Mouse (Mus musculus): Measurements from ENCODE around the gene Psip1. TPM values are rescaled to one million over a fixed set of nuclear protein-coding genes. Genes with fewer than 3 reads are reported as not detected.

Psip1 gene
- polyA plus RNA-seq, 1 experiment from 2014 or later, result 266 TPM

- Histone ChIP-seq H3K4me1 (replicated peaks) (peaks cover 8% of the 10 kb centered on the region), H3K9ac (no peak overlapping the region), H3K27ac (replicated peaks) (no peak overlapping the region), H3K4me2 (no peak overlapping the region), H3K9me3 (peaks cover 20% of the 10 kb centered on the region), H3K36me3 (peaks cover 4% of the 10 kb centered on the region; the same call in 1 of the 2 replicates), H3K27me3 (no peaks in the 10 kb centered on the region), H3K4me3 (no peak overlapping the region)
- WGBS, result 83% methylated on average over 3 of the region's 3 CpGs
- ATAC-seq (ENCODE audit: low read depth), result no peak
Measured at GRCm38 (mm10) chr4:83412060-83412459, 74.2 kb downstream of the Psip1 start.

DNA sequence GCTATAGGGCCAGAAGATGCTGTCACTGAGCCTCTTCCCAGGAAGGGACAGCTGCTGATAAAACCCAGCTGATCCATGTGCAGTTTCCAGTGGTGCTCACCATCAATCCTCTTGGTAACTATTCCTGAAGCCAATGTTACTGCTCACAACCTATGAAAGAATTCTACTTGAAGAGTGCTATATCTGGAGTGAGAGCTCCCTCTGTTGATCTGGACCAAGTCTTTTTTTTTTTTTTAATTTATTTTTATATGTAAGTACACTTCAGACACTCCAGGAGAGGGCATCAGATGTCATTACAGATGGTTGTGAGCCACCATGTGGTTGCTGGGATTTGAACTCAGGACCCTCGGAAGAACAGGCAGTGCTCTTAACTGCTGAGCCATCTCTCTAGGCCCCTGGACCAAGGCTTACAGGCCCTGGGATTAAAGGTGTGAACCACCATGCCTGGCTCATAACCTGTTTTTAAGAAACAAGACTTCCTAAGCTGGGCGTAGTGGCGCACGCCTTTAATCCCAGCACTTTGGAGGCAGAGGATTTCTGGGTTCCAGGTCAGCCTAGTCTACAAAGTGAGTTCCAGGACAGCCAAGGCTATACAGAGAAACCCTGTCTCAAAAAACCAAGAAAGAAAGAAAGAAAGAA, 76.3 kb downstream of the Psip1 start:
- Histone ChIP-seq H3K4me2 (no peak overlapping the region), H3K4me1 (replicated peaks) (no peaks in the 10 kb centered on the region), H3K9ac (no peak overlapping the region), H3K36me3 (peaks cover 4% of the 10 kb centered on the region; the same call in 1 of the 2 replicates), H3K27me3 (no peaks in the 10 kb centered on the region), H3K9me3 (peaks cover 16% of the 10 kb centered on the region), H3K4me3 (no peak overlapping the region), H3K27ac (replicated peaks) (no peak overlapping the region)
- WGBS, result 95% methylated on average over 4 of the region's 4 CpGs
- no peak for ATAC-seq (ENCODE audit: low read depth)

DNA sequence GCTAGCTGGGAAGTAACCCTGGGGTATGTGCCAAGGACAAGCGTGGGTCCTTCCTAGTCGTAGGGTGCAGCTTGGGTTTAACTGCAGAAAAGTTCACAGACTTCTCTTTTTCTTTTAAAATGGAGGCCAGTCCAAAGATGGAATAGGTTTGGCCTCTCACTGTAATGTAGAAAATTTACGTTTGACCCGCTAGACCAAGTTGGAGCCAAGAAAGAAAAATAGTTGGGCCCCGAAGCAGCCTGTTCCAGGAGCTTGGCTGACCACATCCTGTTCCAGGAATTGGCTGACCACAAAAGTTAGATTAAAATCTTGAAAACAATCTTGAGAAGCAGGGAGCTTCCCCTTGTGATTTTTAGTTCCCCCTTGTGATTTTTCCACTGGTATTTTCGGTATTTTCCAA, 78.6 kb downstream of the Psip1 start:
- Histone ChIP-seq H3K27me3 (no peaks in the 10 kb centered on the region), H3K4me2 (no peak overlapping the region), H3K9me3 (peaks cover 25% of the 10 kb centered on the region), H3K4me3 (no peak overlapping the region), H3K9ac (no peak overlapping the region), H3K4me1 (replicated peaks) (no peaks in the 10 kb centered on the region), H3K27ac (replicated peaks) (no peak overlapping the region), H3K36me3 (peaks cover 4% of the 10 kb centered on the region; the same call in 1 of the 2 replicates)
- WGBS, result 92% methylated on average over 6 of the region's 6 CpGs
- no peak for ATAC-seq (ENCODE audit: low read depth)

Other genes starting within 250 kb of the Psip1 start
- gene Ttc39b, start 162.2 kb downstream of the Psip1 start, polyA plus RNA-seq (2015; fragmentation: Nextera tagmentation; extraction: Ambion mirVana), result 3.9 and 4.5 TPM in 2 replicates
- gene Snapc3, start 68.7 kb downstream of the Psip1 start, polyA plus RNA-seq (2015; fragmentation: Nextera tagmentation; extraction: Ambion mirVana), result 72.0 and 76.1 TPM in 2 replicates
- gene Ccdc171, start 39.1 kb upstream of the Psip1 start, polyA plus RNA-seq (2015; fragmentation: Nextera tagmentation; extraction: Ambion mirVana), result 2.9 and 5.2 TPM in 2 replicates

Measured in neural tube, embryonic 13.5 days (tissue).